Mouse (Mus musculus): ENCODE results near the gene Ahdc1.

- TF ChIP-seq CTCF (IDR thresholded peaks at IDR 0.05; ENCODE audit: low read depth) (no peak), EP300 (IDR thresholded peaks at IDR 0.05; ENCODE audit: low read depth) (no peak)
These were observed 28.1 kb upstream of the Ahdc1 start for GRCm38 (mm10) chr4:132982999-132983398.

Data from liver, embryonic 14.5 days (tissue).